Comparison of ENCODE assay signal across 19 mouse cellular contexts in the genomic region with DNA sequence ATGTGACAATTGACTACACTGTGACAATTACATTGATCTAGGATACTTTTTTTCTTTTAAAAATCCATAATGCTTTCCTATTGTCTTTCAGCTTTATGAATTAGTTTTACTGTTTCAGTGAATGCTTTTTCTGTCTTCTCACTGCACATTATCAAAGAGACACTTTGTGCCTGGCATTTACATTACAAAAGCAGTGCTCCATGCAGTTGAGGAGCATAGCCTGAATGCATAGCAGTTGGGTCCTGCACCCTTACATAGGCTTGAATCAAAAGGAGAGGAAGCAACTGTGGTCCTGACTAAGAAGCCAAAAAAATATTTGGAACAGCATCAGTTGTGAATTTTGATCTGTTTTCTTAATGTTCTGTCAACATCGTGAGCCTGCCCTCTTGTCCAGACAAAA.
DNase-seq lines count a peak whose midpoint lies in the region; ATAC-seq and TF ChIP-seq lines count a peak whose summit lies in the region.
"Had no signal": no experiment of that assay in that cellular context is flagged by ENCODE, and none has a peak within 500 bp of the region (broad histone marks: within the 10 kb centered on the region; RNA-seq: fewer than 3 reads in every experiment).

No protein-coding gene starts in this region.

- H3K27ac ChIP-seq in forebrain, embryonic 16.5 days (ENCODE audit: low read length) = no peak overlapping the region
- no peak overlapping the region for H3K27ac ChIP-seq in forebrain, embryonic 13.5 days
- no peak overlapping the region for H3K27ac ChIP-seq in midbrain, embryonic 11.5 days (ENCODE audit: low read depth, low read length)
- no peak overlapping the region for H3K27ac ChIP-seq in midbrain, postnatal 0 days (ENCODE audit: low read depth, low read length)
- peak overlapping the region; percentile 46; the same call in 1 of the 2 replicates for H3K27ac ChIP-seq in hindbrain, embryonic 14.5 days
- H3K27ac ChIP-seq: embryonic facial prominence, embryonic 10.5 days; limb, embryonic 10.5 days had no signal

- 0 out of 2 replicates have a peak, but pooled peaks cover 3% of the 10 kb centered on the region for H3K27me3 ChIP-seq in forebrain, embryonic 16.5 days (replicated peaks; ENCODE audit: control insufficient read depth, insufficient read depth, low read length)
- H3K27me3 ChIP-seq in forebrain, embryonic 13.5 days = peaks cover 12% of the 10 kb centered on the region; the same call in 1 of the 2 replicates
- no peaks in the 10 kb centered on the region for H3K27me3 ChIP-seq in midbrain, embryonic 11.5 days (ENCODE audit: control insufficient read depth, insufficient read depth, low read length)
- no peaks in the 10 kb centered on the region for H3K27me3 ChIP-seq in midbrain, postnatal 0 days (ENCODE audit: insufficient read depth, low read length)
- no peaks in the 10 kb centered on the region for H3K27me3 ChIP-seq in hindbrain, embryonic 14.5 days (ENCODE audit: control insufficient read depth, insufficient read depth, low read length)

- H3K4me3 ChIP-seq in forebrain, embryonic 16.5 days (replicated peaks; ENCODE audit: low read length) = no peak overlapping the region
- no peak overlapping the region for H3K4me3 ChIP-seq in forebrain, embryonic 13.5 days
- H3K4me3 ChIP-seq in midbrain, embryonic 11.5 days (ENCODE audit: low read depth, low read length) = no peak overlapping the region
- H3K4me3 ChIP-seq in midbrain, postnatal 0 days (ENCODE audit: low read depth, low read length) = no peak overlapping the region
- no peak overlapping the region for H3K4me3 ChIP-seq in hindbrain, embryonic 14.5 days (replicated peaks; ENCODE audit: low read length)
- H3K4me3 ChIP-seq: embryonic facial prominence, embryonic 10.5 days; limb, embryonic 10.5 days had no signal

- ATAC-seq in forebrain, embryonic 16.5 days = 0 out of 2 replicates have a peak, but pooled peaks have one; percentile 37
- no peak for ATAC-seq in forebrain, embryonic 13.5 days
- ATAC-seq in midbrain, embryonic 11.5 days (ENCODE audit: low FRiP score) = 0 out of 2 replicates have a peak, but pooled peaks have one; percentile 47
- ATAC-seq in midbrain, postnatal 0 days (ENCODE audit: low FRiP score) = no peak
- ATAC-seq in hindbrain, embryonic 14.5 days (ENCODE audit: low FRiP score) = no peak
- ATAC-seq: intestine, embryonic 16.5 days; liver, postnatal 0 days had no signal

- 22% methylated on average over 1 of the region's 1 CpGs for WGBS in forebrain, embryonic 16.5 days
- WGBS in forebrain, embryonic 13.5 days = 37% methylated on average over 1 of the region's 1 CpGs
- WGBS in midbrain, embryonic 11.5 days = 54% methylated on average over 1 of the region's 1 CpGs
- 29% methylated on average over 1 of the region's 1 CpGs for WGBS in midbrain, postnatal 0 days
- 21% methylated on average over 1 of the region's 1 CpGs for WGBS in hindbrain, embryonic 14.5 days

- peaks cover 31% of the 10 kb centered on the region for H3K4me1 ChIP-seq in forebrain, embryonic 16.5 days (replicated peaks; ENCODE audit: control insufficient read depth, insufficient read depth, low read length)
- H3K4me1 ChIP-seq in forebrain, embryonic 13.5 days = peaks cover 63% of the 10 kb centered on the region
- H3K4me1 ChIP-seq in midbrain, embryonic 11.5 days (ENCODE audit: control insufficient read depth, insufficient read depth, low read length) = peaks cover 36% of the 10 kb centered on the region
- 0 out of 2 replicates have a peak, but pooled peaks cover under 1% of the 10 kb centered on the region for H3K4me1 ChIP-seq in midbrain, postnatal 0 days (ENCODE audit: insufficient read depth, low read length)
- H3K4me1 ChIP-seq in hindbrain, embryonic 14.5 days (replicated peaks; ENCODE audit: control insufficient read depth, insufficient read depth, low read length) = peaks cover 70% of the 10 kb centered on the region

- no peak for TF ChIP-seq CTCF in midbrain, postnatal 0 days (IDR thresholded peaks at IDR 0.05)

- no peak overlapping the region for H3K4me2 ChIP-seq in forebrain, embryonic 16.5 days (ENCODE audit: low read length)
- no peak overlapping the region for H3K4me2 ChIP-seq in forebrain, embryonic 13.5 days
- no peak overlapping the region for H3K4me2 ChIP-seq in midbrain, embryonic 11.5 days
- H3K4me2 ChIP-seq in midbrain, postnatal 0 days (ENCODE audit: low read depth, low read length, poor library complexity, severe bottlenecking) = no peak overlapping the region
- H3K4me2 ChIP-seq in hindbrain, embryonic 14.5 days (replicated peaks) = no peak overlapping the region
- H3K4me2 ChIP-seq: heart, embryonic 11.5 days had no signal

- no peaks in the 10 kb centered on the region for H3K9me3 ChIP-seq in forebrain, embryonic 16.5 days (ENCODE audit: control insufficient read depth, low read length)
- H3K9me3 ChIP-seq in forebrain, embryonic 13.5 days (replicated peaks) = no peaks in the 10 kb centered on the region
- H3K9me3 ChIP-seq in midbrain, embryonic 11.5 days (ENCODE audit: control insufficient read depth, low read length) = no peaks in the 10 kb centered on the region
- no peaks in the 10 kb centered on the region for H3K9me3 ChIP-seq in midbrain, postnatal 0 days (ENCODE audit: low read length)
- H3K9me3 ChIP-seq in hindbrain, embryonic 14.5 days (ENCODE audit: control insufficient read depth, low read length) = no peaks in the 10 kb centered on the region
- H3K9me3 ChIP-seq: embryonic facial prominence, embryonic 10.5 days; limb, embryonic 10.5 days had no signal

- no peak for DNase-seq in midbrain, embryonic 11.5 days (ENCODE audit: low spot score, missing footprints)
- DNase-seq in midbrain, postnatal 0 days (ENCODE audit: low spot score) = no peak
- peak; percentile 43 for DNase-seq in R1 (ENCODE audit: low read depth, low spot score)
- no peak for DNase-seq in hindbrain, embryonic 14.5 days (ENCODE audit: low spot score)
- no peak for DNase-seq in urinary bladder, postnatal 36 days (ENCODE audit: low spot score in 2 of 2)
- DNase-seq: adrenal gland, postnatal 10 days; cerebellum, postnatal 10 days; heart, postnatal 36 days; kidney, postnatal 4 days; layer of hippocampus, adult 9-11 months; liver, postnatal 0 days; lung, postnatal 10 days; thymus, postnatal 14 days had no signal

- no peaks in the 10 kb centered on the region for H3K36me3 ChIP-seq in forebrain, embryonic 16.5 days (ENCODE audit: control insufficient read depth, insufficient read depth)
- H3K36me3 ChIP-seq in forebrain, embryonic 13.5 days (ENCODE audit: poor library complexity, severe bottlenecking) = no peaks in the 10 kb centered on the region
- no peaks in the 10 kb centered on the region for H3K36me3 ChIP-seq in midbrain, embryonic 11.5 days (ENCODE audit: control insufficient read depth, insufficient read depth, low read length)
- no peaks in the 10 kb centered on the region for H3K36me3 ChIP-seq in midbrain, postnatal 0 days (ENCODE audit: insufficient read depth, low read length)
- H3K36me3 ChIP-seq in hindbrain, embryonic 14.5 days (replicated peaks; ENCODE audit: control insufficient read depth, insufficient read depth) = no peaks in the 10 kb centered on the region
- H3K36me3 ChIP-seq: embryonic facial prominence, embryonic 10.5 days; limb, embryonic 10.5 days had no signal

- H3K9ac ChIP-seq in forebrain, embryonic 16.5 days (replicated peaks; ENCODE audit: low read depth, low read length) = no peak overlapping the region
- no peak overlapping the region for H3K9ac ChIP-seq in forebrain, embryonic 13.5 days
- no peak overlapping the region for H3K9ac ChIP-seq in midbrain, embryonic 11.5 days (ENCODE audit: low read length)
- H3K9ac ChIP-seq in midbrain, postnatal 0 days (replicated peaks; ENCODE audit: low read length, poor library complexity, severe bottlenecking) = no peak overlapping the region
- no peak overlapping the region for H3K9ac ChIP-seq in hindbrain, embryonic 14.5 days
- H3K9ac ChIP-seq: liver, postnatal 0 days had no signal

Comparison
In these comparisons a context has a peak if more than half of its experiments do, and no peak if none do; other contexts are left out.
1. ATAC-seq: peak in forebrain, embryonic 16.5 days (single experiment) and midbrain, embryonic 11.5 days (single experiment); none in forebrain, embryonic 13.5 days (single experiment), midbrain, postnatal 0 days (single experiment) and hindbrain, embryonic 14.5 days (single experiment).